Mouse (Mus musculus): Measurements from ENCODE around the gene Ctcfl.

DNA sequence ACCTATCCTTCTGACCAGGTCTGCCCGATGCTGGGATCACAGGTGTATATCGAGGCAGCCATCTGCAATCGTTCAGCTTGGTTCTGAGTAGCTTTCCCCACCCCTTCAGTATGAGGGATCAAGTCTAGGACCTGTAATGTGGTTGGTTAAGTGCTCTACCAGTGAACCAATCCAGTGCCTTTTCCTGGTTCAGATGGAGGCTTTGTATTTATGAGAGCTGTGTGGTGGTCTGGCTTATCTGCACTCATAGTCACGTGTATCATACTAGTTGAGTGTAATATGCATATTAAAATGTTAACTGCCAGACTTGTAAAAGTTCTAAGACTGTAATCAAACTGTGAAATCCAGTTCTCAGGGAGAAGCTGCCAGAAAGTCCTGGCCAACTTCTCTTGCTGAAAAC, 7.1 kb upstream of the Ctcfl start:
- TF ChIP-seq POLR2A (IDR thresholded peaks at IDR 0.05; ENCODE audit: insufficient read depth, low read depth, low read length) (no peak), CTCF (IDR thresholded peaks at IDR 0.05) (no peak), EP300 (IDR thresholded peaks at IDR 0.05; ENCODE audit: insufficient read depth, low read depth, low read length) (no peak)

Measured in heart, adult 2 months (tissue).